Mouse (Mus musculus): ENCODE data around the gene Ndufaf4. TPM values are rescaled to one million over a fixed set of nuclear protein-coding genes. Genes with fewer than 3 reads are reported as not detected.
A peak's percentile ranks its signal among the peaks of the same experiment; 100 is the strongest.

Ndufaf4 gene
- total and polyA plus RNA-seq, 3 experiments = 7.5 to 79.2 (median 73.2) TPM

DNA sequence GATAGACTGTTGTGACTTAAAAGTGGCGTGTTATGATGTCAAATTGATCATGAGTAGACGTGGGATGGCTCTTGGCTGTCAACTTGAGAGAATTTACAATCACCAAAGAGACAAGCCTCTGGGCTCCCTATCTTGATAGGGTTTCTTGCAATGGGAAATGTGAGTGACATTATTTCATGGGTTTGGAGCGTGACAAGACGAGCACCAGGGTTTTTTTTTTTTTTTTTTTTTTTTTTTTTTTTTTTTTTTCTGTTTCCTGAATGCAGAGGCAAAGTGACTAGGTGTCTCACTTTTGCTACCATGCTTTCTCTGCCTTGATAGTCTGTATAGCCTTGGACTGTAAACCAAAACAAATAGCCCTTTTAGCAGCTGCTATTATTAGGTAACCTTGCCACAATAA lies 3.3 kb upstream of the Ndufaf4 start:
- Histone ChIP-seq H3K36me3 (ENCODE audit: control insufficient read depth, insufficient read depth, low read length) (peaks cover 2% of the 10 kb centered on the region), H3K79me2 (replicated peaks; ENCODE audit: control insufficient read depth, insufficient read depth, low read length) (no peaks in the 10 kb centered on the region), H3K9ac (ENCODE audit: low read depth, low read length) (no peak overlapping the region), H3K27ac (no peak overlapping the region), H3K27me3 (ENCODE audit: control insufficient read depth, insufficient read depth, low read length) (no peaks in the 10 kb centered on the region), H3K4me3 (no peak overlapping the region), H3K4me1 (ENCODE audit: control insufficient read depth, insufficient read depth, low read length) (peaks cover 2% of the 10 kb centered on the region)
- TF ChIP-seq CTCF (IDR thresholded peaks at IDR 0.05) (no peak), EP300 (IDR thresholded peaks at IDR 0.05; ENCODE audit: insufficient read depth, low read depth, low read length) (no peak), POLR2A (IDR thresholded peaks at IDR 0.05; ENCODE audit: insufficient read depth, low read depth, low read length) (no peak)
- WGBS = 52% methylated on average over 4 of the region's 4 CpGs
- no peak for DNase-seq
- intact Hi-C loops (cut with DNase I) = loop anchor here (5.0 to 10.0 kb wide), 4 partner anchors 73 to 1440 kb away; partner anchors contain the start of genes Gpr63, Mms22l and Ufl1

DNA sequence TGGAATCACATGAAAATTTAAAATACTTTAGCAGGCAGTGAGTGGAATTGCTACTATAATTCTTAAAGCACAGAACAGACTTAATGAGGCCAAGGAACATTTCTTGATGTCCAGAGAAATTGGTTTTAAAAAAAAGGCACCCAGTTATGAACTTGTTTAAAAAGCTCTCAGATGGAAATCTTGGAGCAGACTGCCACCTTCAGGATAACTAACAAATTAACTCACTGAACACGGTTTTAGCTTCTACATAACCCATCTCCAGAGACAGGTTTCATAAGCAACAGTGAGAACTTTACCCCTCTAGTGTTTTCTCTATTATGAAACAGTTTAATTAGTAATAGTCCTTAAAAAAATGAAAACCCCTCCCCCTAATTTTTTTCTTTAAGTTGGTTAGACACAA lies 1.1 kb upstream of the Ndufaf4 start:
- TF ChIP-seq CTCF (IDR thresholded peaks at IDR 0.05) (peak; percentile 79), POLR2A (IDR thresholded peaks at IDR 0.05; ENCODE audit: insufficient read depth, low read depth, low read length) (no peak), EP300 (IDR thresholded peaks at IDR 0.05; ENCODE audit: insufficient read depth, low read depth, low read length) (no peak)
- intact Hi-C loops (cut with DNase I) = loop anchor here (1.0 to 10.0 kb wide), 6 partner anchors 46 to 1438 kb away; partner anchors contain the start of genes Gpr63, Klhl32, Mms22l and Ufl1
- no peaks in the 10 kb centered on the region for H3K27me3 ChIP-seq (ENCODE audit: control insufficient read depth, insufficient read depth, low read length)
- peaks cover 5% of the 10 kb centered on the region for H3K36me3 ChIP-seq (ENCODE audit: control insufficient read depth, insufficient read depth, low read length)
- no peak overlapping the region for H3K27ac ChIP-seq
- no peak overlapping the region for H3K9ac ChIP-seq (ENCODE audit: low read depth, low read length)
- H3K4me1 ChIP-seq (ENCODE audit: control insufficient read depth, insufficient read depth, low read length) = peaks cover 2% of the 10 kb centered on the region
- H3K4me3 ChIP-seq = no peak overlapping the region; the same call in 1 of the 2 replicates
- 0% methylated on average over 1 of the region's 1 CpGs for WGBS
- no peaks in the 10 kb centered on the region for H3K79me2 ChIP-seq (replicated peaks; ENCODE audit: control insufficient read depth, insufficient read depth, low read length)
- DNase-seq = no peak

DNA sequence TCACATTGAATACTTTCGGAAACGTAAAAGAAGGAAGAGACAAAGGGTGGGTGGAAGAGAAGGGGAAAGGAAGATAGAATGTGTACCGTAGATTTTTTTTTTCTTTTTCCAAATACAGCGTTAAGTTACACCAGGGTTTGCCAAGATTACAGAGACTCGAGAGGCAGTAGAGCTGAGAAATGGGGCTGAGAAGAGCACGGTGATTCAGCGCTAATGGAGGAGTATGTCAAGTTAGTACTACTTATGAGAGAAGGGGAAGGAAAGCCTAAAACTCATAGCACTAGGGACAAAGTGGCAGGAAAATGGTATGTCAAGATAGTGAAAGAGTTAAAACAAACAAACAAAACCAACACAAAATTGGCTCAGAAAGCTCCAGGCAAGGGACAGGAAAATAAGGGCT lies 532 bp upstream of the Ndufaf4 start:
- peaks cover 2% of the 10 kb centered on the region for H3K4me1 ChIP-seq (ENCODE audit: control insufficient read depth, insufficient read depth, low read length)
- H3K27me3 ChIP-seq (ENCODE audit: control insufficient read depth, insufficient read depth, low read length) = no peaks in the 10 kb centered on the region
- H3K27ac ChIP-seq = peak overlapping the region; percentile 86; the same call in 1 of the 2 replicates
- WGBS = 13% methylated on average over 7 of the region's 7 CpGs
- no peak for DNase-seq
- no peak overlapping the region for H3K9ac ChIP-seq (ENCODE audit: low read depth, low read length)
- H3K36me3 ChIP-seq (ENCODE audit: control insufficient read depth, insufficient read depth, low read length) = peaks cover 6% of the 10 kb centered on the region
- H3K79me2 ChIP-seq (replicated peaks; ENCODE audit: control insufficient read depth, insufficient read depth, low read length) = no peaks in the 10 kb centered on the region
- intact Hi-C loops (cut with DNase I) = loop anchor here (1.0 to 10.0 kb wide), 6 partner anchors 47 to 1437 kb away; partner anchors contain the start of genes Gpr63, Klhl32, Mms22l and Ufl1
- H3K4me3 ChIP-seq = peak overlapping the region; percentile 97
- TF ChIP-seq CTCF (IDR thresholded peaks at IDR 0.05) (no peak), EP300 (IDR thresholded peaks at IDR 0.05; ENCODE audit: insufficient read depth, low read depth, low read length) (no peak), POLR2A (IDR thresholded peaks at IDR 0.05; ENCODE audit: insufficient read depth, low read depth, low read length) (no peak)

DNA sequence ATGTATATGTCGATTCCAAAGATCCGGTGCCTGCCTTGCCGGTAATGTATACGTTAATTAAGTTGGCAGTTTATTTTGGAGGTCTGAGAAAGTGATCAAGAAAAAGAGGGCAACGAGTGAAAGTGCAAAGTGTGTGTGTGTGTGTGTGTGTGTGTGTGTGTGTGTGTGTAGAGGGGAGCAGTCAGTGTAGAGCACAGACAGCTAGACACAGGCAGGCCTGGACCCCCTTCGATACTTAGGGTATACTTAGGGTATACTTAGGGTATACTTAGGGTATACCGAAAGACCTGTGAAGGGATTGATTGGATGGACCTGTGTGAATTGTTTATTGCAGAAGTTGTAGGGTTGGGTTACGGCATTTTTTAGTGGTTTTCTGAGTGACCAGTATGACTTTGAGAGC lies 753 bp downstream of the Ndufaf4 start:
- TF ChIP-seq POLR2A (IDR thresholded peaks at IDR 0.05; ENCODE audit: insufficient read depth, low read depth, low read length) (no peak), CTCF (IDR thresholded peaks at IDR 0.05) (no peak), EP300 (IDR thresholded peaks at IDR 0.05; ENCODE audit: insufficient read depth, low read depth, low read length) (no peak)
- H3K36me3 ChIP-seq (ENCODE audit: control insufficient read depth, insufficient read depth, low read length) = peaks cover 8% of the 10 kb centered on the region
- H3K9ac ChIP-seq (ENCODE audit: low read depth, low read length) = peak overlapping the region; percentile 75
- intact Hi-C loops (cut with DNase I) = loop anchor here (5.0 to 10.0 kb wide), 4 partner anchors 69 to 1436 kb away; partner anchors contain the start of genes Gpr63, Mms22l and Ufl1
- no peaks in the 10 kb centered on the region for H3K27me3 ChIP-seq (ENCODE audit: control insufficient read depth, insufficient read depth, low read length)
- H3K4me3 ChIP-seq = peak overlapping the region; percentile 97
- no peaks in the 10 kb centered on the region for H3K79me2 ChIP-seq (replicated peaks; ENCODE audit: control insufficient read depth, insufficient read depth, low read length)
- DNase-seq = no peak
- peaks cover 2% of the 10 kb centered on the region for H3K4me1 ChIP-seq (ENCODE audit: control insufficient read depth, insufficient read depth, low read length)
- peak overlapping the region; percentile 86 for H3K27ac ChIP-seq
- 16% methylated on average over 8 of the region's 8 CpGs for WGBS

DNA sequence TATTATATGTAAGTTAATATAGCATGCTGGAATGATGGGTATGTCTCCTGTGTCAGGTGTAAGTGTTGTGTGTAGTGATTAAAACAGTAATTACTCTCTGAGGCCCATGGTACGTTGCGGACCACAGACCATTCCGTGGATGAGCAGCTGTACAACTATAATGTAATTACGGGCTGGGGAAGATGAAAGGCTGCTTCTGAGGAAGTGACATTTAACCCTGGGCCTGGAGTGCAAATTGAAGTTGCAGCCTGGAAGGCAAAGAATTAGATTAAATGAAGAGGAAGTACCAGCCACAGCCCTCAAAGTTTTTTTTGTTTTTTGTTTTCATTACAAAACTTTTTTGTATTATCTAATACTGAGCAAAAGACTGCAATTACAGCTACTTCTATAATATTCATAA lies 1.3 kb downstream of the Ndufaf4 start:
- H3K27me3 ChIP-seq (ENCODE audit: control insufficient read depth, insufficient read depth, low read length) = no peaks in the 10 kb centered on the region
- WGBS = 20% methylated on average over 4 of the region's 4 CpGs
- peak overlapping the region; percentile 97; the same call in 1 of the 2 replicates for H3K4me3 ChIP-seq
- no peaks in the 10 kb centered on the region for H3K79me2 ChIP-seq (replicated peaks; ENCODE audit: control insufficient read depth, insufficient read depth, low read length)
- TF ChIP-seq EP300 (IDR thresholded peaks at IDR 0.05; ENCODE audit: insufficient read depth, low read depth, low read length) = no peak
- TF ChIP-seq POLR2A (IDR thresholded peaks at IDR 0.05; ENCODE audit: insufficient read depth, low read depth, low read length) = no peak
- TF ChIP-seq CTCF (IDR thresholded peaks at IDR 0.05) = no peak
- peaks cover 8% of the 10 kb centered on the region for H3K36me3 ChIP-seq (ENCODE audit: control insufficient read depth, insufficient read depth, low read length)
- no peak overlapping the region for H3K27ac ChIP-seq
- H3K9ac ChIP-seq (ENCODE audit: low read depth, low read length) = peak overlapping the region; percentile 57; the same call in 1 of the 2 replicates
- intact Hi-C loops (cut with DNase I) = loop anchor here (5.0 to 10.0 kb wide), 4 partner anchors 68 to 1436 kb away; partner anchors contain the start of genes Gpr63, Mms22l and Ufl1
- DNase-seq = no peak
- peaks cover 2% of the 10 kb centered on the region for H3K4me1 ChIP-seq (ENCODE audit: control insufficient read depth, insufficient read depth, low read length)

GRCm38 (mm10) chr4:24907745-24908144 lies 9.9 kb downstream of the Ndufaf4 start:
- 0 out of 2 replicates have a peak, but pooled peaks cover 2% of the 10 kb centered on the region for H3K36me3 ChIP-seq (ENCODE audit: control insufficient read depth, insufficient read depth, low read length)
- H3K79me2 ChIP-seq (replicated peaks; ENCODE audit: control insufficient read depth, insufficient read depth, low read length) = no peaks in the 10 kb centered on the region
- TF ChIP-seq POLR2A (IDR thresholded peaks at IDR 0.05; ENCODE audit: insufficient read depth, low read depth, low read length) (no peak), EP300 (IDR thresholded peaks at IDR 0.05; ENCODE audit: insufficient read depth, low read depth, low read length) (no peak), CTCF (IDR thresholded peaks at IDR 0.05) (peak; percentile 20; the same call in 1 of the 2 replicates)
- intact Hi-C loops (cut with DNase I) = no loop called here
- DNase-seq = no peak
- WGBS = 55% methylated on average over 3 of the region's 3 CpGs
- H3K9ac ChIP-seq (ENCODE audit: low read depth, low read length) = no peak overlapping the region
- no peaks in the 10 kb centered on the region for H3K27me3 ChIP-seq (ENCODE audit: control insufficient read depth, insufficient read depth, low read length)
- no peak overlapping the region for H3K4me3 ChIP-seq
- no peaks in the 10 kb centered on the region for H3K4me1 ChIP-seq (ENCODE audit: control insufficient read depth, insufficient read depth, low read length)
- H3K27ac ChIP-seq = no peak overlapping the region
